Mouse (Mus musculus): ENCODE measurements around the gene Rag2. TPM values are rescaled to one million over a fixed set of nuclear protein-coding genes. Genes with fewer than 3 reads are reported as not detected.

Rag2 gene
- polyA plus RNA-seq, 1 experiment = not detected

- Histone ChIP-seq H3K4me1 (ENCODE audit: control insufficient read depth, insufficient read depth, low read length) (no peaks in the 10 kb centered on the region), H3K27ac (ENCODE audit: insufficient read depth, low read length) (no peak overlapping the region), H3K4me3 (ENCODE audit: insufficient read depth, low read length) (no peak overlapping the region)
- TF ChIP-seq CTCF (IDR thresholded peaks at IDR 0.05; ENCODE audit: borderline replicate concordance, insufficient read depth, low read length) (no peak), POLR2A (IDR thresholded peaks at IDR 0.05; ENCODE audit: low read depth, low read length) (no peak)
Observed at GRCm38 (mm10) chr2:101621611-101622010, 2.9 kb upstream of the Rag2 start.

DNA sequence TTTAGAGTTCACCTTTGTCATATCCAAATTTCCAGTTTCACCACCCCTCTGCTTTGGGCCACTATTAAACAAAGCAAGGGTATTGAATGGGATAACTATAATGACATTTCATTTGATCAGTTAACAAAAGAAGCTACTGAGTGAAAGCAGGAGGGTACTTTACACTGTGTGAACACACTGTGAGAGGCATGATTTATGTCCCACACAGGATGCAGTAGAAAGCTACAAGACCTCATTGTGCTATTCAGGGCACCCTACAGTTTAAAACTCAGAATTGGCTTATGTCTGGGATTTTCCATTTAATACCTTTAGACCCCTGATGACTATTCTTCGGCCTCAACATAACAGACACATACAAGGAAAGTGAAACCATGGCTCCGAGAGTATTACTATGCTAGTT is 1.5 kb upstream of the Rag2 start:
- TF ChIP-seq CTCF (IDR thresholded peaks at IDR 0.05; ENCODE audit: borderline replicate concordance, insufficient read depth, low read length) (no peak), POLR2A (IDR thresholded peaks at IDR 0.05; ENCODE audit: low read depth, low read length) (no peak)
- Histone ChIP-seq H3K4me1 (ENCODE audit: control insufficient read depth, insufficient read depth, low read length) (no peaks in the 10 kb centered on the region), H3K27ac (ENCODE audit: insufficient read depth, low read length) (no peak overlapping the region), H3K4me3 (ENCODE audit: insufficient read depth, low read length) (no peak overlapping the region)

DNA sequence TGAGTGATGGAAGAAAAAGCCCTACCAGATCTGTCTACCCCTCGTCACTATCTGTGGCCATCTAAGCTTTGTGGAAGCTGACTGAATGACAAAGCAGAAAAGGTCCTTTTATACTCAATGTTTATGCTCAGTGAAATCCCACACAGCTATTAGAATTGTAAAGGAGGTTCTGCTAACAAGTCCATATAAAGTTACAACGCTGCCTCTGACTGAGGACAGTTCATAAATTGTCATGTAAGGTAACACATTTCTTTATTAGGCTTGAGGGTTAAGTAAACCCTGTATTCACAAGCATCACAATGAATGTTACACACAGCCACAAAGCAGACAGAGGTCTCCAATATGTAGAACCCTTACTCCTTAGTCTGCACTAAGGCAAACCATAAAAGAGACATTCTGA is 507 bp upstream of the Rag2 start:
- TF ChIP-seq POLR2A (IDR thresholded peaks at IDR 0.05; ENCODE audit: low read depth, low read length) (no peak), CTCF (IDR thresholded peaks at IDR 0.05; ENCODE audit: borderline replicate concordance, insufficient read depth, low read length) (no peak)
- Histone ChIP-seq H3K4me3 (ENCODE audit: insufficient read depth, low read length) (no peak overlapping the region), H3K4me1 (ENCODE audit: control insufficient read depth, insufficient read depth, low read length) (no peaks in the 10 kb centered on the region), H3K27ac (ENCODE audit: insufficient read depth, low read length) (no peak overlapping the region)

GRCm38 (mm10) chr2:101627227-101627626 is 2.7 kb downstream of the Rag2 start:
- Histone ChIP-seq H3K27ac (ENCODE audit: insufficient read depth, low read length) (no peak overlapping the region), H3K4me3 (ENCODE audit: insufficient read depth, low read length) (no peak overlapping the region), H3K4me1 (ENCODE audit: control insufficient read depth, insufficient read depth, low read length) (no peaks in the 10 kb centered on the region)
- no peak for TF ChIP-seq CTCF (IDR thresholded peaks at IDR 0.05; ENCODE audit: borderline replicate concordance, insufficient read depth, low read length)
- TF ChIP-seq POLR2A (IDR thresholded peaks at IDR 0.05; ENCODE audit: low read depth, low read length) = no peak

- Histone ChIP-seq H3K27ac (ENCODE audit: insufficient read depth, low read length) (peak overlapping the region; percentile 8), H3K4me1 (ENCODE audit: control insufficient read depth, insufficient read depth, low read length) (no peaks in the 10 kb centered on the region), H3K4me3 (ENCODE audit: insufficient read depth, low read length) (peak overlapping the region; percentile 58)
- peak; percentile 89 for TF ChIP-seq POLR2A (IDR thresholded peaks at IDR 0.05; ENCODE audit: low read depth, low read length)
- no peak for TF ChIP-seq CTCF (IDR thresholded peaks at IDR 0.05; ENCODE audit: borderline replicate concordance, insufficient read depth, low read length)
Observed at GRCm38 (mm10) chr2:101628297-101629236, 4.0 kb downstream of the Rag2 start.

- TF ChIP-seq CTCF (IDR thresholded peaks at IDR 0.05; ENCODE audit: borderline replicate concordance, insufficient read depth, low read length) = no peak
- TF ChIP-seq POLR2A (IDR thresholded peaks at IDR 0.05; ENCODE audit: low read depth, low read length) = no peak
- Histone ChIP-seq H3K4me1 (ENCODE audit: control insufficient read depth, insufficient read depth, low read length) (no peaks in the 10 kb centered on the region), H3K27ac (ENCODE audit: insufficient read depth, low read length) (no peak overlapping the region), H3K4me3 (ENCODE audit: insufficient read depth, low read length) (no peak overlapping the region)
Observed at GRCm38 (mm10) chr2:101638979-101639839, 14.7 kb downstream of the Rag2 start.

- Histone ChIP-seq H3K4me3 (ENCODE audit: insufficient read depth, low read length) (no peak overlapping the region), H3K4me1 (ENCODE audit: control insufficient read depth, insufficient read depth, low read length) (no peaks in the 10 kb centered on the region), H3K27ac (ENCODE audit: insufficient read depth, low read length) (no peak overlapping the region)
- TF ChIP-seq POLR2A (IDR thresholded peaks at IDR 0.05; ENCODE audit: low read depth, low read length) (no peak), CTCF (IDR thresholded peaks at IDR 0.05; ENCODE audit: borderline replicate concordance, insufficient read depth, low read length) (no peak)
Observed at GRCm38 (mm10) chr2:101639840-101640350, 15.4 kb downstream of the Rag2 start.

- H3K4me1 ChIP-seq (ENCODE audit: control insufficient read depth, insufficient read depth, low read length) = no peaks in the 10 kb centered on the region
- no peak for TF ChIP-seq POLR2A (IDR thresholded peaks at IDR 0.05; ENCODE audit: low read depth, low read length)
- no peak for TF ChIP-seq CTCF (IDR thresholded peaks at IDR 0.05; ENCODE audit: borderline replicate concordance, insufficient read depth, low read length)
- H3K4me3 ChIP-seq (ENCODE audit: insufficient read depth, low read length) = no peak overlapping the region
- H3K27ac ChIP-seq (ENCODE audit: insufficient read depth, low read length) = no peak overlapping the region
Observed at GRCm38 (mm10) chr2:101645841-101646240, 21.3 kb downstream of the Rag2 start.

- Histone ChIP-seq H3K4me1 (ENCODE audit: control insufficient read depth, insufficient read depth, low read length) (no peaks in the 10 kb centered on the region), H3K4me3 (ENCODE audit: insufficient read depth, low read length) (no peak overlapping the region), H3K27ac (ENCODE audit: insufficient read depth, low read length) (no peak overlapping the region)
- TF ChIP-seq CTCF (IDR thresholded peaks at IDR 0.05; ENCODE audit: borderline replicate concordance, insufficient read depth, low read length) (no peak), POLR2A (IDR thresholded peaks at IDR 0.05; ENCODE audit: low read depth, low read length) (no peak)
Observed at GRCm38 (mm10) chr2:101648361-101648760, 23.8 kb downstream of the Rag2 start.

Data from embryonic fibroblast, embryonic 13.5 days (primary cell).